Mouse (Mus musculus) neural tube, embryonic 14.5 days (tissue): Measurements from ENCODE around the gene Nckipsd. TPM values are rescaled to one million over a fixed set of nuclear protein-coding genes. Genes with fewer than 3 reads are reported as not detected.

Experiments
- ATAC-seq: fragments of 200-750 bp; cut with Nextera tagmentation; 2 replicates; pipeline ENCODE4 v1.8.0; 2017; ENCODE audit warnings: low read depth, mild to moderate bottlenecking, moderate TSS enrichment, moderate library complexity
- H3K27ac ChIP-seq: fragments of 300-500 bp; sonication (generic); 2 replicates; pipeline ENCODE4 v1.5.1; 2014; ENCODE audit warnings: low read depth, mild to moderate bottlenecking, control low read depth, low read length, moderate library complexity, mixed read lengths
- H3K27me3 ChIP-seq: fragments of 300-500 bp; sonication (generic); 2 replicates; pipeline ENCODE4 v1.6.1; 2014; ENCODE audit warnings: low read length; ENCODE audit not compliant: control insufficient read depth, insufficient read depth
- H3K36me3 ChIP-seq: fragments of 300-500 bp; sonication (generic); 2 replicates; pipeline ENCODE4 v1.6.1; 2014; ENCODE audit warnings: low read length, mixed read lengths; ENCODE audit not compliant: control insufficient read depth, insufficient read depth
- H3K4me1 ChIP-seq: fragments of 300-500 bp; sonication (generic); 2 replicates; pipeline ENCODE4 v1.6.1; 2014; ENCODE audit warnings: low read length; ENCODE audit not compliant: control insufficient read depth, insufficient read depth
- H3K4me2 ChIP-seq: fragments of 300-500 bp; sonication (generic); 2 replicates; pipeline ENCODE4 v1.6.1; 2014; ENCODE audit warnings: mild to moderate bottlenecking, low read depth, low read length, control low read depth
- H3K4me3 ChIP-seq: fragments of 300-500 bp; sonication (generic); 2 replicates; pipeline ENCODE4 v1.5.1; 2014; ENCODE audit warnings: low read depth, low read length, control low read depth, mixed read lengths
- H3K9ac ChIP-seq: fragments of 300-500 bp; sonication (generic); replicated peaks from 2 replicates; pipeline ENCODE4 v1.6.1; 2014; ENCODE audit warnings: low read depth, mild to moderate bottlenecking, control low read depth, low read length, mixed read lengths
- H3K9me3 ChIP-seq: fragments of 300-500 bp; sonication (generic); 2 replicates; pipeline ENCODE4 v1.6.1; 2016; ENCODE audit warnings: low read length; ENCODE audit not compliant: control insufficient read depth
- WGBS: fragments of 180-500 bp; shearing (Covaris S2); extraction: QIAGEN DNeasy Blood & Tissue Kit; methylation state at CpG from one replicate; pipeline ENCODE4 v1.1.7; 2014; 5-methylcytosine and 5-hydroxymethylcytosine counted together
- polyA plus RNA-seq: library from polyadenylated mRNA; unstranded; fragments of >200 nt; fragmentation: Nextera tagmentation; extraction: Ambion mirVana; gene quantifications from 2 replicates; pipeline ENCODE4 v1.2.1, GENCODE M21; 2014

Gene Nckipsd
- polyA plus RNA-seq, 1 experiment from 2014 or later, result 25.4 TPM

DNA sequence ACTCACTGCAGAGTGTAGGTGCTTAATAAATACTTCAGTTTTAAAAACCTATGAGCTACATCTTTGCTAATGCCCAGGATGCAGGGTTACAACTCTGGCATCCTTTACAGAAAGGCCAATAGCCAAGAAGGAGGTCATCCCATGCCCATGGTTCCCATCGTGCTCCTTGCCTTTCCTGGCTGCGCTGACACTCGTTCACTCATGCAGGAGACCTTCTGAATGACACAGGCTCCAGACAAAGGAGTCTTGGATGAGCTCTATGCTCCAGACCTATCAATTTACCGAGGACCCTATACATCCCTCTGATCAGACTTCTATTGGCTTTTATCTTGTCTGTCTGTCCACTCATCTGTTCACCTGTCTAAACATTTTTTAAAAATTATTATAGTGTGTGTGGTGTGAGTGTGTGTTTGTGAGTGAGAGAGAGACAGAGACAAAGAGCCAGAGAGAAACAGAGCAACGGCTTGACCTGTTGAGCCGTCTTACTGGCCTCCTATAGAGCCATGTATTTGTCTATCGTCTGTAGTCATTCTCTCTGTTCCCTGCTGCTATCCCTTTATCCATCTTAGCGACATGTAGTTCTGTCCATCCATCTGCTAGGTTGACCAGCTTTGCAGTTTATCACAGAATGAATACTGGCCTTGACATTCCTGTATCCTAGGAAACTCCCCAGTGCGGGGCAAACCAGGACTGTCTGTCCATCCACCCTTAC, 25.2 kb upstream of the Nckipsd start:
- H3K27ac ChIP-seq, result peak overlapping the region; percentile 99
- peak overlapping the region; percentile 76 for H3K4me2 ChIP-seq
- no peaks in the 10 kb centered on the region for H3K9me3 ChIP-seq
- 0 out of 2 replicates have a peak, but pooled peaks cover 2% of the 10 kb centered on the region for H3K36me3 ChIP-seq
- peak; percentile 10 for ATAC-seq
- 16% methylated on average over 9 of the region's 9 CpGs for WGBS
- H3K4me3 ChIP-seq, result peak overlapping the region; percentile 83
- peak overlapping the region; percentile 99 for H3K9ac ChIP-seq
- H3K27me3 ChIP-seq, result no peaks in the 10 kb centered on the region
- peaks cover 28% of the 10 kb centered on the region for H3K4me1 ChIP-seq

DNA sequence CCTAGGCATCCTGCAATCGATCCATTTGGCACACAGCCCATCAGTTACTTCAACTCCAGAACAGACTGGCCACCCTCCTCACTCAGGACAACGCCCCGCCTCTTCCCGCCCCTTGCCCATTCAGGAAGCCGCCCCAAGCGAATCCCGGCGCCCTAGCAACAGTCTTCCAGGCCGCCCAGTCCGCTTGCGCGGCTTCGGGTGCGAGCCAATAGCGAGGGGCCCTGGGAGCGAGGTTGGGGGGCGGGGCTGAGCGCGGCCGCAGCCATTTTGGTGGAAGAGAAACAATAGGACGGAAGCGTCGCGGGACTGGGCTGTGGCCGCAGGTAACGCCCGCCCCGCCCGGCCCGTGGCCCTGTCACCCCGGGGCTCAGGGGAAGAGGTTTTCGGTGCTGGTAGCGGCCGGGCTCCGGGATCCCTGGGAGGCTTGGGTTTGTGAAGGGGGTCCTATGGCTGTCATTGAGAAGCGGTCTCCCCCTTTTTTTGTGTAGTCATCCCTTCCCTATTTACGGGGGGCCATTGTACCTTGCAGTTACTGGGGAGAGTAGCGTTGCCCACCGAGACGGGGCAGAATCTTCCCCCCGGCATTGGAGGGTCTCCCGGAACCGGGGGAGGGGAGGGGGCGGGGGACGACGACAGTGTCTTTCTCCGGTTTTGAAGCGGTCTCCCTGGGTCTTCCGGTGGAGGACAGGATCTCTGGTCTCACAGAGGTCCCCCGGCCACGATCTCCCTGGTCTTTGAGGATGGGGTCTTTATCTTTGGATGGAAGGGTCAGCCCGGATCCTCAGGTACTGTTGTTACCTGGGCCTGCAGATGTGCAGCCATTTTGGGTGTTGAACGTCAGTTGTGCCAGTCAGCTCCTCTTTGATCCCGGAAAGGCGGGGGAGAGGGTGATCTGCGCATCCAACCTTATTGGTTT, 24.4 kb upstream of the Nckipsd start, which contains the start of gene Ip6k2:
TSS of gene Ip6k2 (plus strand) at position 249 of the 916 bp plus-strand sequence.
- under 1% methylated on average over 56 of the region's 56 CpGs for WGBS
- H3K4me2 ChIP-seq, result peak within 1 kb of the TSS; percentile 91
- H3K4me1 ChIP-seq, result peaks cover 37% of the 10 kb centered on the region
- H3K36me3 ChIP-seq, result 0 out of 2 replicates have a peak, but pooled peaks cover 2% of the 10 kb centered on the region
- no peaks in the 10 kb centered on the region for H3K9me3 ChIP-seq
- H3K9ac ChIP-seq, result peak within 1 kb of the TSS; percentile 99
- H3K4me3 ChIP-seq, result peak within 1 kb of the TSS; percentile 83
- H3K27ac ChIP-seq, result peak within 1 kb of the TSS; percentile 99
- ATAC-seq, result peak; percentile 98
- no peaks in the 10 kb centered on the region for H3K27me3 ChIP-seq

DNA sequence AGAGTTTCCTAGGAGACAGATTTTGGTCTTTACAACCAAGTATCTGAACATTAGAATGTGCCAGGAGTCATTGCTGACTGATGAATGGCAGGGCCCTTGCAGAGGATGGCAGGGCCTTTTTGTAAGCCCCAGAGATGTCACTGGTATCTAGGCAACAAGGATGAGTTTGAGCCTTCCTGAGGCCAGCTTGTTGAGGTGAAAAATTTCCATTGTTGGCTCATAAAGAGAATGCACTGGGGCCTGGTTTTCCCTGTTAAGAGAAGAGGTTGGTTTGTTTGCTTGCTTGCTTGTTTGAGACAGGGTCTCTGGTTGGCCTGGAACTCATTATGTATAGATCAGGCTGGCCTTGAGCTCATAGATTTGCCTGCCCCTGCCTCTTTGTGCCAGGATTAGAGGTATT, 22.8 kb upstream of the Nckipsd start:
- Histone ChIP-seq H3K4me3 (peak overlapping the region; percentile 83), H3K36me3 (0 out of 2 replicates have a peak, but pooled peaks cover 2% of the 10 kb centered on the region), H3K27ac (0 out of 2 replicates have a peak overlapping the region, but pooled peaks have one; percentile 23), H3K27me3 (no peaks in the 10 kb centered on the region), H3K4me1 (peaks cover 43% of the 10 kb centered on the region), H3K9ac (peak overlapping the region; percentile 99), H3K4me2 (peak overlapping the region; percentile 91), H3K9me3 (no peaks in the 10 kb centered on the region)
- ATAC-seq, result no peak

DNA sequence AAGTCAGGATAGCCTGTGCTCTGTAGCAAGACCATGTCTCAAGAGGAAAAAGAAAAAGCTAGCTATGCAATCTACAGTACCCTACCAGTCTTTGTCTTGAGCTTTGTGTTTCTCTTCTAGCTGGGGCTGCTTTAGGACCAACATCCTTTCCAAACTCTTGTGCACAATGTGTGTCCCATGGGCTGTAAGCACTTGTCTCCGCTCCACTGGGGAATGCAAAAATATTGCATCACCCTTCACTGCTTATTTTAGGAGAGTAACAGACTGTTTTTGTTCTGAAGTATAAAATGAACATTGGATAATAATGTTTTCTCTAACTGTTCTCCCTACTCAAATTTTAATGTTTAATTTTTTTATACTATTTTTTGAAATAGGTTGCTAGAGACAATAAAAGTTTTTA, 21.7 kb upstream of the Nckipsd start:
- Histone ChIP-seq H3K4me2 (peak overlapping the region; percentile 91), H3K27ac (no peak overlapping the region), H3K4me1 (peaks cover 45% of the 10 kb centered on the region), H3K9ac (no peak overlapping the region; the same call in 1 of the 2 replicates), H3K27me3 (no peaks in the 10 kb centered on the region), H3K9me3 (no peaks in the 10 kb centered on the region), H3K4me3 (peak overlapping the region; percentile 83; the same call in 1 of the 2 replicates), H3K36me3 (0 out of 2 replicates have a peak, but pooled peaks cover 2% of the 10 kb centered on the region)
- WGBS, result 80% methylated on average over 1 of the region's 1 CpGs
- ATAC-seq, result no peak

DNA sequence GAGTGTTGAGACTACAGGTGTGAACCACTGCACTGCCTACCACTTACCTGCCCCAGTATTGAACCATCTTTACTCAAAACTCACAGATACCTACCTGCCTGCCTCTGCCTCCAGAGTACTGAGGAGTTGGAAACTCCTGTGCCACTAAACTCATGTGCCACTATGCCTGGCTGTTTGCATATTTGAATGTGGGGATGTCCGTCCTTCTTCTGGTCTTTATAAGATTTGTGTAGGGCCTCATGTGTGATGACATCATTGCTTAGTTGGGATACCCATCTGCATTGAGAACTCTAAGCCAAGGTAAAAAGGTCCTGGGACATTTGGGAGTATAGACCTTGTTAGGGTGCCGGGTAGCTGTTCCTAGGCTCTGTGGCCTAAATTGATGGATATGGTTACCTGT, 21.1 kb upstream of the Nckipsd start:
- no peak overlapping the region for H3K9ac ChIP-seq
- H3K4me3 ChIP-seq, result no peak overlapping the region

DNA sequence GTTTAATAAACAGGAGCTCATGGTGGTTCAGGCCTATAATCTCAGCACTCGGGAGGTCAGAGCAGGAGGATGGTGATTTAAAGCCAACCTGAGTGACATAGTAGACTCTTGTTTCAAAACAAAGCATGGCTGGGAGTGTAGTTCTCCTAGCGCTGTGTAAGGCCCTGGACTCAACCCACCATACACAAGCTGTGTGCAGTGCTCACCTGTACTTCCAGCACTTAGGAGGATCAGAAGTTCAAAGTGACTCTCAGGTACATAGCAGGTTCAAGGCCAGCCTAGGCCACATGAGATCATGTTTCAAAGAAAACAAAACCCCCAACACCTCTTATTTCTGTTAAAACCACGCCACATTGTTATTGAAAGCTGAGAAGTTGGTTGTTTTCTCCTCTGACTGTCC, 19.5 kb upstream of the Nckipsd start:
- no peaks in the 10 kb centered on the region for H3K27me3 ChIP-seq
- H3K27ac ChIP-seq, result no peak overlapping the region
- no peak for ATAC-seq
- H3K4me3 ChIP-seq, result no peak overlapping the region
- H3K36me3 ChIP-seq, result 0 out of 2 replicates have a peak, but pooled peaks cover 2% of the 10 kb centered on the region
- no peaks in the 10 kb centered on the region for H3K9me3 ChIP-seq
- H3K4me2 ChIP-seq, result peak overlapping the region; percentile 32; the same call in 1 of the 2 replicates
- no peak overlapping the region for H3K9ac ChIP-seq
- peaks cover 65% of the 10 kb centered on the region for H3K4me1 ChIP-seq
- WGBS, result 64% methylated on average over 3 of the region's 3 CpGs

More for the DNA sequence above, 21.1 kb upstream of the Nckipsd start:
- Histone ChIP-seq H3K4me2 (peak overlapping the region; percentile 91), H3K4me1 (peaks cover 51% of the 10 kb centered on the region), H3K36me3 (0 out of 2 replicates have a peak, but pooled peaks cover 2% of the 10 kb centered on the region), H3K27me3 (no peaks in the 10 kb centered on the region), H3K9me3 (no peaks in the 10 kb centered on the region), H3K27ac (no peak overlapping the region)
- WGBS, result 88% methylated on average over 2 of the region's 2 CpGs
- ATAC-seq, result no peak

DNA sequence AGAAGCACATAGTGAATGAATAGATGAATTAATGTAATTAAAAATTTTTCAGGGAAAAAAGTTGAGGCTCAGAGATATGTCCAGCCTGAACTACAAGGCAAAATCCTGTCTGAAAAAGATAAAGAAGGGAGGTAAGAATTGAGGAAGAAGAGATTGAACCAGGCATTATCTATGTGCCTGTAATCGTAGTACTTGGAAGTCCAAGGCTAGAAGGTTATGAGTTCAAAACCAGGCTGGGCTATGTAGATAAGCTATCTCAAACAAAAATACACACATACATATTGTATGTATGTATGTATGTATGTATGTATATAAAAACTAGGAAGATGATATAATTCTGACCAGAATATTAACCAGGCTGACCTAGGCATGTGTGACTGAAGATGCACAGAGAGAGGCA, 15.9 kb upstream of the Nckipsd start:
- 86% methylated on average over 1 of the region's 1 CpGs for WGBS
- Histone ChIP-seq H3K27me3 (no peaks in the 10 kb centered on the region), H3K27ac (no peak overlapping the region), H3K9ac (no peak overlapping the region), H3K4me1 (peaks cover 62% of the 10 kb centered on the region), H3K36me3 (peaks cover 13% of the 10 kb centered on the region), H3K4me2 (no peak overlapping the region), H3K4me3 (no peak overlapping the region), H3K9me3 (no peaks in the 10 kb centered on the region)
- ATAC-seq, result no peak

DNA sequence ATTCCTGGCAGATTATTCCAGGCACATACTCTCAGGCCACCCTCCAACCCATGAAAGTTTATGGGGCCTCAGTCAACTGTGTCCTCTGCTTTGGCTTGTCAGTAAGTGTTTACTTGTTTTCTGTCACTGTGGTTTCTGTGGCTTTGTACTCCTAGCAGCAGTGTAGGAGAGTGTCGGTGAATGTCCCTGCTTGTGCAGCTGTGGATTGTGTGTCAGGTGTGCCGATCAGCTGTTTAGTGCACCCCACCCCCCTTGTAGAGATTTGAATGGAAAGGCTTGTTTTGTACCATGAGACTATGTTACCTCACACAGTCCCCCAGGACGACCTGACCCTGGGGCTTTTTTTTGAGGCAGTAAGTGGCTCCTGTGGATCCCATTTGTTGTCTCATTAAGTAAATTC, 15.4 kb upstream of the Nckipsd start:
- peaks cover 58% of the 10 kb centered on the region for H3K4me1 ChIP-seq
- H3K4me3 ChIP-seq, result no peak overlapping the region
- 47% methylated on average over 3 of the region's 3 CpGs for WGBS
- peaks cover 17% of the 10 kb centered on the region for H3K36me3 ChIP-seq
- ATAC-seq, result no peak
- H3K27me3 ChIP-seq, result no peaks in the 10 kb centered on the region
- H3K9ac ChIP-seq, result no peak overlapping the region
- no peaks in the 10 kb centered on the region for H3K9me3 ChIP-seq
- H3K27ac ChIP-seq, result no peak overlapping the region
- H3K4me2 ChIP-seq, result no peak overlapping the region
